Mouse (Mus musculus): ENCODE results near the gene Hepacam. TPM values are rescaled to one million over a fixed set of nuclear protein-coding genes. Genes with fewer than 3 reads are reported as not detected.

Gene Hepacam
- polyA plus RNA-seq (2015; fragmentation: Nextera tagmentation; extraction: Ambion mirVana), result 0.21 TPM in 1 of 2 replicates, not detected in the other

- ATAC-seq (ENCODE audit: insufficient number of reproducible peaks, insufficient read depth, low FRiP score, low TSS enrichment, low read depth), result no peak
- Histone ChIP-seq H3K27ac (no peak within 1 kb of the TSS), H3K9ac (no peak within 1 kb of the TSS), H3K9me3 (no peaks in the 10 kb centered on the region), H3K4me2 (no peak within 1 kb of the TSS), H3K4me3 (no peak within 1 kb of the TSS), H3K27me3 (no peaks in the 10 kb centered on the region), H3K36me3 (no peaks in the 10 kb centered on the region), H3K4me1 (no peaks in the 10 kb centered on the region)
- WGBS, result 78% methylated on average over 17 of the region's 17 CpGs
Observed at GRCm38 (mm10) chr9:37367301-37368080, at the start of gene Hepacam. Hepacam (plus strand) TSS chr9:37367351.

GRCm38 (mm10) chr9:37329456-37329855 lies 37.7 kb upstream of the Hepacam start:
- 41% methylated on average over 3 of the region's 3 CpGs for WGBS
- Histone ChIP-seq H3K9ac (no peak overlapping the region), H3K27ac (no peak overlapping the region), H3K9me3 (no peaks in the 10 kb centered on the region), H3K36me3 (no peaks in the 10 kb centered on the region), H3K4me1 (no peaks in the 10 kb centered on the region), H3K27me3 (no peaks in the 10 kb centered on the region), H3K4me2 (no peak overlapping the region), H3K4me3 (no peak overlapping the region)
- no peak for ATAC-seq (ENCODE audit: insufficient number of reproducible peaks, insufficient read depth, low FRiP score, low TSS enrichment, low read depth)

GRCm38 (mm10) chr9:37345406-37345805 lies 21.7 kb upstream of the Hepacam start:
- no peak overlapping the region for H3K4me3 ChIP-seq
- no peaks in the 10 kb centered on the region for H3K9me3 ChIP-seq
- no peak overlapping the region for H3K9ac ChIP-seq
- peaks cover 3% of the 10 kb centered on the region; the same call in 1 of the 2 replicates for H3K36me3 ChIP-seq
- H3K27ac ChIP-seq, result no peak overlapping the region
- 86% methylated on average over 3 of the region's 3 CpGs for WGBS
- H3K27me3 ChIP-seq, result no peaks in the 10 kb centered on the region
- no peak overlapping the region for H3K4me2 ChIP-seq
- H3K4me1 ChIP-seq, result peaks cover 10% of the 10 kb centered on the region; the same call in 1 of the 2 replicates
- ATAC-seq (ENCODE audit: insufficient number of reproducible peaks, insufficient read depth, low FRiP score, low TSS enrichment, low read depth), result no peak

- WGBS, result 25% methylated on average over 12 of the region's 12 CpGs
- peak overlapping the region; percentile 84 for H3K4me3 ChIP-seq
- H3K9me3 ChIP-seq, result no peaks in the 10 kb centered on the region
- peak overlapping the region; percentile 94 for H3K27ac ChIP-seq
- H3K9ac ChIP-seq, result peak overlapping the region; percentile 91
- H3K4me1 ChIP-seq, result peaks cover 10% of the 10 kb centered on the region; the same call in 1 of the 2 replicates
- ATAC-seq (ENCODE audit: insufficient number of reproducible peaks, insufficient read depth, low FRiP score, low TSS enrichment, low read depth), result no peak
- peak overlapping the region; percentile 83 for H3K4me2 ChIP-seq
- H3K36me3 ChIP-seq, result peaks cover 3% of the 10 kb centered on the region; the same call in 1 of the 2 replicates
- no peaks in the 10 kb centered on the region for H3K27me3 ChIP-seq
Observed at GRCm38 (mm10) chr9:37347184-37347987, 19.8 kb upstream of the Hepacam start.

GRCm38 (mm10) chr9:37347988-37348642 lies 19.0 kb upstream of the Hepacam start, which contains the start of gene Ccdc15:
Ccdc15 (minus strand) TSS chr9:37348432.
- peak within 1 kb of the TSS; percentile 84 for H3K4me3 ChIP-seq
- no peaks in the 10 kb centered on the region for H3K9me3 ChIP-seq
- H3K36me3 ChIP-seq, result no peaks in the 10 kb centered on the region; the same call in 1 of the 2 replicates
- H3K27me3 ChIP-seq, result no peaks in the 10 kb centered on the region
- H3K27ac ChIP-seq, result peak within 1 kb of the TSS; percentile 94
- H3K4me2 ChIP-seq, result peak within 1 kb of the TSS; percentile 83
- H3K4me1 ChIP-seq, result peaks cover 10% of the 10 kb centered on the region; the same call in 1 of the 2 replicates
- under 1% methylated on average over 41 of the region's 41 CpGs for WGBS
- ATAC-seq (ENCODE audit: insufficient number of reproducible peaks, insufficient read depth, low FRiP score, low TSS enrichment, low read depth), result peak; percentile 98
- peak within 1 kb of the TSS; percentile 91 for H3K9ac ChIP-seq

- H3K27ac ChIP-seq, result peak overlapping the region; percentile 94; the same call in 1 of the 2 replicates
- H3K9ac ChIP-seq, result peak overlapping the region; percentile 91; the same call in 1 of the 2 replicates
- WGBS, result 92% methylated on average over 3 of the region's 3 CpGs
- no peak for ATAC-seq (ENCODE audit: insufficient number of reproducible peaks, insufficient read depth, low FRiP score, low TSS enrichment, low read depth)
- peak overlapping the region; percentile 84 for H3K4me3 ChIP-seq
- H3K4me2 ChIP-seq, result peak overlapping the region; percentile 83
- H3K4me1 ChIP-seq, result peaks cover 10% of the 10 kb centered on the region; the same call in 1 of the 2 replicates
- no peaks in the 10 kb centered on the region for H3K9me3 ChIP-seq
- no peaks in the 10 kb centered on the region; the same call in 1 of the 2 replicates for H3K36me3 ChIP-seq
- no peaks in the 10 kb centered on the region for H3K27me3 ChIP-seq
Observed at GRCm38 (mm10) chr9:37349050-37349449, 18.1 kb upstream of the Hepacam start.

- WGBS, result 42% methylated on average over 2 of the region's 2 CpGs
- Histone ChIP-seq H3K4me1 (peaks cover 10% of the 10 kb centered on the region; the same call in 1 of the 2 replicates), H3K36me3 (no peaks in the 10 kb centered on the region), H3K4me3 (no peak overlapping the region), H3K27me3 (no peaks in the 10 kb centered on the region), H3K9ac (no peak overlapping the region), H3K9me3 (no peaks in the 10 kb centered on the region), H3K27ac (no peak overlapping the region), H3K4me2 (no peak overlapping the region)
- no peak for ATAC-seq (ENCODE audit: insufficient number of reproducible peaks, insufficient read depth, low FRiP score, low TSS enrichment, low read depth)
Observed at GRCm38 (mm10) chr9:37351266-37351665, 15.9 kb upstream of the Hepacam start.

GRCm38 (mm10) chr9:37354485-37354884 lies 12.7 kb upstream of the Hepacam start:
- H3K27ac ChIP-seq, result no peak overlapping the region
- no peak overlapping the region for H3K9ac ChIP-seq
- H3K4me1 ChIP-seq, result peaks cover 7% of the 10 kb centered on the region
- ATAC-seq (ENCODE audit: insufficient number of reproducible peaks, insufficient read depth, low FRiP score, low TSS enrichment, low read depth), result no peak
- no peaks in the 10 kb centered on the region for H3K9me3 ChIP-seq
- no peaks in the 10 kb centered on the region for H3K27me3 ChIP-seq
- H3K36me3 ChIP-seq, result no peaks in the 10 kb centered on the region
- WGBS, result 76% methylated on average over 1 of the region's 1 CpGs
- no peak overlapping the region for H3K4me3 ChIP-seq
- H3K4me2 ChIP-seq, result no peak overlapping the region

GRCm38 (mm10) chr9:37358713-37359330 lies 8.3 kb upstream of the Hepacam start:
- no peak overlapping the region for H3K4me2 ChIP-seq
- H3K27me3 ChIP-seq, result no peaks in the 10 kb centered on the region
- H3K4me3 ChIP-seq, result no peak overlapping the region
- H3K4me1 ChIP-seq, result peaks cover 12% of the 10 kb centered on the region
- H3K9me3 ChIP-seq, result no peaks in the 10 kb centered on the region
- H3K27ac ChIP-seq, result peak overlapping the region; percentile 85
- ATAC-seq (ENCODE audit: insufficient number of reproducible peaks, insufficient read depth, low FRiP score, low TSS enrichment, low read depth), result no peak
- 79% methylated on average over 7 of the region's 7 CpGs for WGBS
- H3K9ac ChIP-seq, result no peak overlapping the region
- no peaks in the 10 kb centered on the region for H3K36me3 ChIP-seq

GRCm38 (mm10) chr9:37359331-37360220 lies 7.6 kb upstream of the Hepacam start:
- Histone ChIP-seq H3K27ac (peak overlapping the region; percentile 85), H3K4me2 (no peak overlapping the region), H3K9ac (no peak overlapping the region), H3K27me3 (no peaks in the 10 kb centered on the region), H3K9me3 (no peaks in the 10 kb centered on the region), H3K4me1 (peaks cover 12% of the 10 kb centered on the region), H3K4me3 (no peak overlapping the region), H3K36me3 (no peaks in the 10 kb centered on the region)
- peak; percentile 59; the same call in 1 of the 2 replicates for ATAC-seq (ENCODE audit: insufficient number of reproducible peaks, insufficient read depth, low FRiP score, low TSS enrichment, low read depth)
- WGBS, result 35% methylated on average over 6 of the region's 6 CpGs

Data from embryonic facial prominence, embryonic 13.5 days (tissue).